In genomic region chr6:72241133-72241842, GRCm38 (mm10) we compare ENCODE assay signal across 12 mouse cellular contexts. TPM values are rescaled to one million over a fixed set of nuclear protein-coding genes. Genes with fewer than 3 reads are reported as not detected.
DNase-seq lines count a peak whose midpoint lies in the region; ATAC-seq and TF ChIP-seq lines count a peak whose summit lies in the region.
"Had no signal": no experiment of that assay in that cellular context is flagged by ENCODE, and none has a peak within 500 bp of the region (broad histone marks: within the 10 kb centered on the region; RNA-seq: fewer than 3 reads in every experiment).

No protein-coding gene starts in this region.

- intact Hi-C loops in heart, postnatal 25 days (cut with DNase I): no loop called here

- H3K9me3 ChIP-seq in midbrain, postnatal 0 days (ENCODE audit: low read length): no peaks in the 10 kb centered on the region
- H3K9me3 ChIP-seq in midbrain, embryonic 15.5 days: no peaks in the 10 kb centered on the region
- no peaks in the 10 kb centered on the region for H3K9me3 ChIP-seq in forebrain, embryonic 15.5 days
- H3K9me3 ChIP-seq: neural tube, embryonic 12.5 days had no signal

- 25% methylated on average over 8 of the region's 8 CpGs for WGBS in midbrain, postnatal 0 days
- WGBS in midbrain, embryonic 15.5 days: 33% methylated on average over 8 of the region's 8 CpGs
- WGBS in forebrain, embryonic 15.5 days: 38% methylated on average over 8 of the region's 8 CpGs

- no peak for DNase-seq in midbrain, postnatal 0 days (ENCODE audit: low spot score)
- DNase-seq in heart, adult 8-10 months (ENCODE audit: low spot score): peak; percentile 45
- peak; percentile 66 for DNase-seq in heart, postnatal 25 days (ENCODE audit: low spot score)
- peak; percentile 49 for DNase-seq in skeletal muscle tissue, adult 2 months (ENCODE audit: low read depth, low spot score)
- DNase-seq in testis, postnatal 14 days (ENCODE audit: low spot score): no peak
- DNase-seq: adrenal gland, postnatal 25 days had no signal

- no peaks in the 10 kb centered on the region for H3K36me3 ChIP-seq in midbrain, postnatal 0 days (ENCODE audit: insufficient read depth, low read length)
- no peaks in the 10 kb centered on the region for H3K36me3 ChIP-seq in midbrain, embryonic 15.5 days (replicated peaks)
- H3K36me3 ChIP-seq in forebrain, embryonic 15.5 days: no peaks in the 10 kb centered on the region
- H3K36me3 ChIP-seq: neural tube, embryonic 12.5 days had no signal

- H3K9ac ChIP-seq in midbrain, postnatal 0 days (replicated peaks; ENCODE audit: low read length, poor library complexity, severe bottlenecking): no peak overlapping the region
- H3K9ac ChIP-seq in midbrain, embryonic 15.5 days: no peak overlapping the region
- no peak overlapping the region for H3K9ac ChIP-seq in forebrain, embryonic 15.5 days (replicated peaks)
- H3K9ac ChIP-seq: neural tube, embryonic 12.5 days had no signal

- H3K27me3 ChIP-seq in midbrain, postnatal 0 days (ENCODE audit: insufficient read depth, low read length): peaks cover 18% of the 10 kb centered on the region
- H3K27me3 ChIP-seq in midbrain, embryonic 15.5 days (replicated peaks): peaks cover 21% of the 10 kb centered on the region
- H3K27me3 ChIP-seq in forebrain, embryonic 15.5 days: peaks cover 6% of the 10 kb centered on the region; the same call in 1 of the 2 replicates

- no peak overlapping the region for H3K4me3 ChIP-seq in midbrain, postnatal 0 days (ENCODE audit: low read depth, low read length)
- no peak overlapping the region for H3K4me3 ChIP-seq in midbrain, embryonic 15.5 days
- no peak overlapping the region for H3K4me3 ChIP-seq in forebrain, embryonic 15.5 days
- H3K4me3 ChIP-seq: neural tube, embryonic 12.5 days had no signal

- ATAC-seq in midbrain, postnatal 0 days (ENCODE audit: low FRiP score): no peak
- no peak for ATAC-seq in midbrain, embryonic 15.5 days (replicated peaks)
- ATAC-seq in forebrain, embryonic 15.5 days (replicated peaks): no peak
- ATAC-seq: inflammation-experienced regulatory T-cells, adult 6 months had no signal

- 0 out of 2 replicates have a peak, but pooled peaks have one; percentile 17 for TF ChIP-seq CTCF in midbrain, postnatal 0 days (IDR thresholded peaks at IDR 0.05)

- H3K27ac ChIP-seq in midbrain, postnatal 0 days (ENCODE audit: low read depth, low read length): no peak overlapping the region
- no peak overlapping the region for H3K27ac ChIP-seq in midbrain, embryonic 15.5 days
- H3K27ac ChIP-seq in forebrain, embryonic 15.5 days (replicated peaks): no peak overlapping the region
- H3K27ac ChIP-seq: macrophage; neural tube, embryonic 12.5 days had no signal

- H3K4me2 ChIP-seq in midbrain, postnatal 0 days (ENCODE audit: low read depth, low read length, poor library complexity, severe bottlenecking): no peak overlapping the region
- H3K4me2 ChIP-seq in midbrain, embryonic 15.5 days: no peak overlapping the region
- H3K4me2 ChIP-seq in forebrain, embryonic 15.5 days (replicated peaks): no peak overlapping the region
- H3K4me2 ChIP-seq: neural tube, embryonic 12.5 days had no signal

- no peaks in the 10 kb centered on the region for H3K4me1 ChIP-seq in midbrain, postnatal 0 days (ENCODE audit: insufficient read depth, low read length)
- peaks cover 15% of the 10 kb centered on the region for H3K4me1 ChIP-seq in midbrain, embryonic 15.5 days
- peaks cover 22% of the 10 kb centered on the region for H3K4me1 ChIP-seq in forebrain, embryonic 15.5 days

RNA-seq across cellular contexts. Expression of gene Atoh8, which starts 5.9 kb away (rescaled TPM):
- total RNA-seq in midbrain, postnatal 0 days (2014; rRNA removed): 1.8 and 3.7 TPM in 2 replicates
- 1.9 and 2.3 TPM in 2 replicates for polyA plus RNA-seq in midbrain, postnatal 0 days (2015; fragmentation: Nextera tagmentation; extraction: Ambion mirVana)
- 1.9 and 2.2 TPM in 2 replicates for polyA plus RNA-seq in midbrain, embryonic 15.5 days (2015; fragmentation: Nextera tagmentation; extraction: Ambion mirVana)
- total RNA-seq in heart, adult 8-10 months (2022): 10 to 100 TPM in 2 of 4 experiments, 1 to 10 TPM in 2; 9.6 to 10.9 (median 10.1) TPM
- 10 to 100 TPM in 1 of 2 experiments, 1 to 10 TPM in 1; 6.1 to 12.4 TPM for total RNA-seq in heart, postnatal 25 days (2021)
- polyA plus RNA-seq in forebrain, embryonic 15.5 days (2015; fragmentation: Nextera tagmentation; extraction: Ambion mirVana): 2.7 and 3.6 TPM in 2 replicates
- total RNA-seq: MEL had no signal
- polyA plus RNA-seq: inflammation-experienced regulatory T-cells, adult 6 months; macrophage had no signal

Comparison
In these comparisons a context has a peak if more than half of its experiments do, and no peak if none do; other contexts are left out.
1. DNase-seq: peak in heart, adult 8-10 months (single experiment), heart, postnatal 25 days (single experiment) and skeletal muscle tissue, adult 2 months (single experiment); none in midbrain, postnatal 0 days (single experiment) and testis, postnatal 14 days (single experiment).